Mouse (Mus musculus): ENCODE measurements at regions not wholly inside any gene's neighbourhood (a gene's known extent, or its start where the extent isn't known, plus 50 kb on each side); places are given as distances from the start of the nearest gene placed in this dataset.

GRCm38 (mm10) chr12:90469754-90470153 is 268.5 kb downstream of the Dio2 start:
- DNase-seq (ENCODE audit: extremely low spot score in 1 of 2, low spot score in 1 of 2): no peak

GRCm38 (mm10) chr12:90460121-90460520 is 278.1 kb downstream of the Dio2 start:
- DNase-seq (ENCODE audit: extremely low spot score in 1 of 2, low spot score in 1 of 2): no peak

- DNase-seq (ENCODE audit: extremely low spot score in 1 of 2, low spot score in 1 of 2): no peak
Measured at GRCm38 (mm10) chr12:90440672-90441071, 297.6 kb downstream of the Dio2 start.

- peak; percentile 25 to 30 for DNase-seq (ENCODE audit: extremely low spot score in 1 of 2, low spot score in 1 of 2)
Measured at GRCm38 (mm10) chr12:90425276-90426063, 312.8 kb downstream of the Dio2 start.

- no peak for DNase-seq (ENCODE audit: extremely low spot score in 1 of 2, low spot score in 1 of 2)
Measured at GRCm38 (mm10) chr12:90417590-90418221, 320.5 kb downstream of the Dio2 start.

GRCm38 (mm10) chr12:90408716-90409115 is 329.5 kb downstream of the Dio2 start:
- no peak for DNase-seq (ENCODE audit: extremely low spot score in 1 of 2, low spot score in 1 of 2)

- peak in 1 of 2 experiments; percentile 36 for DNase-seq (ENCODE audit: extremely low spot score in 1 of 2, low spot score in 1 of 2)
Measured at GRCm38 (mm10) chr12:90398564-90398963, 339.7 kb downstream of the Dio2 start.
